Mouse (Mus musculus) cerebellum, adult 2 months (tissue): ENCODE measurements around the gene 4930583I09Rik. TPM values are rescaled to one million over a fixed set of nuclear protein-coding genes. Genes with fewer than 3 reads are reported as not detected.

Source experiments
- DNase-seq, 2 experiments: peaks; one replicate each; pipeline ENCODE4 v3.0.0; 2021
- H3K27ac ChIP-seq: fragments of 200-500 bp; 2 replicates; pipeline ENCODE4 v1.5.1; 2012; ENCODE audit warnings: low read length, control low read depth, inconsistent platforms; ENCODE audit not compliant: insufficient read depth
- H3K27me3 ChIP-seq: fragments of 200-500 bp; 2 replicates; pipeline ENCODE4 v1.6.1; 2012; ENCODE audit warnings: inconsistent platforms, mild to moderate bottlenecking, low read length, moderate library complexity; ENCODE audit not compliant: control insufficient read depth, insufficient read depth
- H3K4me1 ChIP-seq: fragments of 200-500 bp; 2 replicates; pipeline ENCODE4 v1.6.1; 2011; ENCODE audit warnings: low read length; ENCODE audit not compliant: control insufficient read depth, insufficient read depth
- H3K4me3 ChIP-seq: fragments of 200-500 bp; replicated peaks from 2 replicates; pipeline ENCODE3; 2011; ENCODE audit warnings: mild to moderate bottlenecking, low read depth, low read length, control low read depth; ENCODE audit not compliant: insufficient read depth
- CTCF ChIP-seq: fragments of 200-500 bp; IDR thresholded peaks from 2 replicates; pipeline ENCODE4 v1.5.1; 2011; ENCODE audit warnings: low read depth, mild to moderate bottlenecking, control low read depth, low read length, moderate library complexity, borderline replicate concordance; ENCODE audit not compliant: insufficient read depth
- POLR2A ChIP-seq: fragments of 200-500 bp; IDR thresholded peaks from 2 replicates; pipeline ENCODE4 v1.6.1; 2011; ENCODE audit warnings: low read length, control low read depth, borderline replicate concordance; ENCODE audit not compliant: insufficient read depth
- WGBS: fragments of 180-500 bp; shearing (Covaris S2); methylation state at CpG from one replicate; pipeline ENCODE4 v1.1.7; 2018; 5-methylcytosine and 5-hydroxymethylcytosine counted together
- polyA plus RNA-seq: library from polyadenylated mRNA; depleted of rRNA; stranded (reverse); fragments of >200 nt; gene quantifications from 2 replicates; pipeline ENCODE4 v1.2.3, GENCODE M21; 2012; rRNA removed

The 4930583I09Rik gene
- polyA plus RNA-seq: not detected in 2 replicates

GRCm38 (mm10) chr17:64835928-64836327, at the start of gene 4930583I09Rik:
Gene 4930583I09Rik (minus strand): TSS chr17:64836071.
- no peak for DNase-seq
- Histone ChIP-seq H3K27ac (no peak within 1 kb of the TSS), H3K27me3 (no peaks in the 10 kb centered on the region), H3K4me3 (no peak within 1 kb of the TSS), H3K4me1 (peaks cover 4% of the 10 kb centered on the region; the same call in 1 of the 2 replicates)
- whole genome bisulfite sequencing: 84% methylated on average over 6 of the region's 6 CpGs
- no peak for TF ChIP-seq CTCF
- TF ChIP-seq POLR2A: no peak

DNA sequence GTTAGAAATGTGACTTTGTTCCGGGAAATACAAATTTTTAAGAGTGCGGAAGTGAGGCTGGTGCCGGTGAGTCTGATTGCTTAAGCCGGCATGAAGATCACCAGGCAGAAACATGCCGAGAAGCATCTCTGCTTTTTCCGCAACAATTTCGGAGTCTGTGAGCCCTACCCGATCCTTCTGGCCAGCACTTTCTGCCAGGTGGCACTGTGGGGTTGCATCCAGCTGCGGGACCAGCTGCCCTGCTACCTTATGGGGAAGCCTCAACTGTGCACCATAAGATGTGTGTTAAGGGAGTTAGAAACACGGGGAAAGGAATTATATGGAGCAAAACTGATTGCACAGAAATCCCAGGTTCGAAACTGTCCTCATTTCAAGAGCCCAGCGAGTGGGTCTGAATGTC, 40.2 kb upstream of the 4930583I09Rik start:
- Histone ChIP-seq H3K27me3 (no peaks in the 10 kb centered on the region), H3K4me3 (no peak overlapping the region), H3K27ac (no peak overlapping the region), H3K4me1 (no peaks in the 10 kb centered on the region; the same call in none of the 2 replicates)
- no peak for TF ChIP-seq CTCF
- no peak for TF ChIP-seq POLR2A
- 35% methylated on average over 12 of the region's 12 CpGs for WGBS
- peak in 1 of 2 experiments; percentile 22 for DNase-seq

DNA sequence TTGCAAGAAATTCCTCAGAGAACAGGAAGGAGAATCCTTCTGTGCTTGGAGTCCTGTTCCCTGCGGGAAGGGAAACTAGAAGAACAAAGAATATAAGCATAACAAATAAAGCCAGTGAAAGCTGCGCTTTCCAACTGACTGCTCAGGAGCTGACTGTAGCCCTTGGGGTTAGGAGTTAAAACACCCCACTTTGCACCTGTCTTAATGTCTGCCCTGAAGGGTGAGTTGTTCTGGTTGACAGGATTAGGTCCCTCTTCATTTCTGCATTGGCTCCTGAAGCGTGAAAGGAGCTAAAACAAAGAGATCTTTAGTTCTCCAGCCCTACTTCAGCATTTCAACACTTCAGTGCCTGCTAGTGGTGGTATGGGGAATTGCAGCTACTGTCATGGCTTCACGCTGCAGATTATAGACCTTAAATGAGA, 37.8 kb upstream of the 4930583I09Rik start:
- no peaks in the 10 kb centered on the region; the same call in none of the 2 replicates for H3K4me1 ChIP-seq
- TF ChIP-seq POLR2A (no peak), CTCF (peak; percentile 41; the same call in 1 of the 2 replicates)
- H3K27ac ChIP-seq: no peak overlapping the region
- 62% methylated on average over 4 of the region's 4 CpGs for WGBS
- DNase-seq: no peak
- no peaks in the 10 kb centered on the region for H3K27me3 ChIP-seq
- no peak overlapping the region for H3K4me3 ChIP-seq

DNA sequence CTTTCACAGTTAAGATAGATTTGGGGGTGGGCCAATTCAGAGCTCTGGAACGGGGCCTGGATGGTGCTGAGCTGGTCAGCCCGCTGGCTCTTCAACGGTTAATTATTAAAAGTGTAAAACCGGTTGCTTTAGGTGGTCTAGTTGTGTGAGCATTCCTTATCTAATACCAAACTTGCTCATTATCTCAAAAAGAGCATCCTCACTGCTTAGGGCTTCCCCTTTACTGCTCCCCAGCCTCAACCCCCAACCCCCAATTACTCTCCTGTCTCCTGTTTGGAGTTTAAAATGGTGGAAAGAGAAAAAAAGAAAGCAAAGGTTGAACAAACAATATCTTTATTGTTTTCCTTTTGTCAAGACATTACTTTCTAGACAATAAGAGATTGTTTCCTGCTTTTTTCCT, 27.9 kb upstream of the 4930583I09Rik start:
- WGBS: 72% methylated on average over 4 of the region's 4 CpGs
- no peak for DNase-seq
- TF ChIP-seq CTCF (no peak), POLR2A (no peak)
- H3K27ac ChIP-seq: no peak overlapping the region
- H3K4me3 ChIP-seq: no peak overlapping the region
- H3K4me1 ChIP-seq: no peaks in the 10 kb centered on the region
- no peaks in the 10 kb centered on the region for H3K27me3 ChIP-seq

DNA sequence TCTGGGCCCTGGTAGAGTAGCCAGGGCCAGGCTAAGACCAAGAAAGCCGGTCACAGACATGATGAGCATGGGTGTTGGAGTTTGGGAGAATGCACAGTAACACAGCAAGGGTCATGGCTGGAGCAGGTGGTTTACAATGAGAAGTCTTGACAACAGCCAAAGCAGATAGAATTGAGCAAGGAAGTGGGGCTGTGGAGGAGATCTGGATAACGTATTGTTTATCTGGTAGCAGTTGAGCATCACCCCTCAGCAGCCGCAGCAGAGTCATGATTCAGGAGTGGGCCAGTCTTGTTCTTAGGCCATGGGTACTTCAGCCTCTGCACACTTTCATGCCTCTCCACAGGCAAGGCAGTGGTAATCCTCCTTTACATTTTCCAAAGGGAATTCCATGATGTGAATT, 25.1 kb upstream of the 4930583I09Rik start:
- no peak for TF ChIP-seq POLR2A
- no peak for TF ChIP-seq CTCF
- Histone ChIP-seq H3K4me1 (no peaks in the 10 kb centered on the region), H3K27ac (no peak overlapping the region), H3K4me3 (no peak overlapping the region), H3K27me3 (no peaks in the 10 kb centered on the region)
- DNase-seq: no peak
- 75% methylated on average over 3 of the region's 3 CpGs for WGBS

DNA sequence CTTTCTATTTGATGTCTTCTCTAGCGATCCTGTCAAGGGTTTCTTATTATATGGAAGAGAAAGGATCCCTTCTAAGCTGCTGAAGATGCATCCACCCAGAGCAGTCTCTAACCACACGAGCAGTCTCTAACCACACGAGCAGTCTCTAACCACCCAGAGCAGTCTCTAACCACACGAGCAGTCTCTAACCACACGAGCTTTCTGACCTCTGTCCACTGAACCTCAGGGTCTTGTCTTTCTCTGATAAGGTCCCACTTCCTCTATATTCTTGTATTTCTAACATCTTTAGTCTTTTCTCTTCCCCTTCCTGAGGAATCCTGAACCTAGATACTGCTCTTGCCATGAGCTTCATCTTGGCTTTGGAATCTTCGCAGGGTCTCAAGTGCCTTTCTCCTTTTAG, 23.0 kb upstream of the 4930583I09Rik start:
- H3K4me1 ChIP-seq: no peaks in the 10 kb centered on the region
- no peak overlapping the region for H3K27ac ChIP-seq
- DNase-seq: no peak
- H3K27me3 ChIP-seq: no peaks in the 10 kb centered on the region
- TF ChIP-seq POLR2A (no peak), CTCF (no peak)
- no peak overlapping the region for H3K4me3 ChIP-seq
- 84% methylated on average over 6 of the region's 6 CpGs for WGBS

GRCm38 (mm10) chr17:64848031-64848430, 12.2 kb upstream of the 4930583I09Rik start:
- TF ChIP-seq POLR2A: no peak
- 70% methylated on average over 4 of the region's 4 CpGs for WGBS
- Histone ChIP-seq H3K4me3 (no peak overlapping the region), H3K27ac (no peak overlapping the region), H3K27me3 (no peaks in the 10 kb centered on the region), H3K4me1 (no peaks in the 10 kb centered on the region)
- DNase-seq: no peak

DNA sequence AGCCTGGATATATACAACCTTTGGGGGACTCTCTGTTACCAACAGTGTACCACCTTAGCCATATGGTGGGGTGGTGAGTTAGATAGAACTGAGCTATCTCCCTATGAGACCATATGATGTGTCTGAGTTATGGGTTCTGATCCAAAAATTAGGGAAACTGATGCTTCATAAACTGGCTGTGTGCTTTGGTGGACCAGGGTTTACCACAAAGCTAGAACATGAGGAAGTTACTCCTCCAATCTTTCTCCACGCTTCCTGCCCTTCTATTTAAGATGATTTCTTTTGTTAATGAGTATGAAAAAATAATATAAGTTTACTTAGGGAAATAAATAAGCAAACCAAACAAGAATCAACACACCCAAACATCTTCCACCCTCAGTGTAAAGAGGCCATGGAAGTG, 10.8 kb upstream of the 4930583I09Rik start:
- WGBS: 97% methylated on average over 1 of the region's 1 CpGs
- H3K4me1 ChIP-seq: no peaks in the 10 kb centered on the region
- no peaks in the 10 kb centered on the region for H3K27me3 ChIP-seq
- H3K27ac ChIP-seq: no peak overlapping the region
- no peak for DNase-seq
- TF ChIP-seq CTCF: no peak
- TF ChIP-seq POLR2A: no peak
- H3K4me3 ChIP-seq: no peak overlapping the region
